Mouse (Mus musculus) C2C12 (cell line): Measurements from ENCODE around the gene Robo4.

Source experiments
- CEBPB ChIP-seq: IDR thresholded peaks from one replicate; pipeline ENCODE4 v1.6.1; 2011; ENCODE audit warnings: low read depth, mild to moderate bottlenecking, control low read depth, moderate library complexity
- CTCF ChIP-seq: IDR thresholded peaks from one replicate; pipeline ENCODE4 v1.5.1; 2011; ENCODE audit not compliant: control insufficient read depth, insufficient read depth, insufficient read length

DNA sequence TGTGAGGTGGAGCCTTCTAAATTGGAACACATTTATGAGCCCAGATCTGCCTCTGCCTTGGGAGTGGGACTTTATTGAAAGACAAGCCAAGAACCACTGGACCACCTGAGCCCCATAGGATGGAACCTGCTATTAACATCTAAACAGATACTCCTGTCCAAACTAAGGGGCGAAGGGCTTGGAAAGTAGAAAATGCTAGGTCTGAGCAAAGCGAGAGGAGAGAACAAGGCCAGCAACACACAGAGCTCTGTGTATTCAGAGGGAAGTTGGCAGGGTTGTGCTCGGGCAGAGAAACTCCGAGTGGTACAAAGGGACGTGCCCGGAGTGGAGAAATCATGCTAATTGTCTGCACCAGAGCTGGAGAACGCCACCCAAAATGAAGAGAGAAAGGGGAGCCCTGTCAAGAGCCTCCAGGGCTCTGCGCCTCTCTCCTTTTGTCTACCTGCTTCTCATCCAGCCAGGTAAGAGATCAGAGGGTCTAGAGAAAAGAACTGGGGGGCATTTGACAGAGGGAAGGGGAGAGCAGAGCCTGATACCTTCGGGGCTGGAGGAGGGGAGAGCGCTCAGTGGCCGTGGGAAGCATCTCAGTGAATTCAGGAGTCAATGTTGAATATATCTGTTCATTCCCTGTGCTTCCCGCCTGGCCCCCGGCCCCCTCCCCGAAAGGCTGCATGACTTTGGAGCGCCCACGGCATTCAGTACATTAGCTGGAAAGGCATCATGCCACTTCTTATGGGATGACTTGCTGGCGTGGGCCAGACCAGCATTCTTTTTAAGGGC, 34.2 kb upstream of the Robo4 start, which contains the start of gene Hepacam:
- TF ChIP-seq CTCF, result no peak
- TF ChIP-seq CEBPB, result no peak
